Mouse (Mus musculus) hindbrain, embryonic 14.5 days (tissue): Measurements from ENCODE around the gene Maea. TPM values are rescaled to one million over a fixed set of nuclear protein-coding genes. Genes with fewer than 3 reads are reported as not detected.

Experiments used
- ATAC-seq: fragments of 200-750 bp; cut with Nextera tagmentation; 2 replicates; pipeline ENCODE4 v1.8.0; 2017; ENCODE audit warnings: moderate number of reproducible peaks, mild to moderate bottlenecking, moderate TSS enrichment, moderate library complexity; ENCODE audit not compliant: low FRiP score
- DNase-seq: peaks from one replicate; pipeline ENCODE4 v3.0.0-alpha.2; 2015; ENCODE audit warnings: low spot score
- H3K27ac ChIP-seq: fragments of 300-500 bp; sonication (generic); 2 replicates; pipeline ENCODE4 v1.5.1; 2014; ENCODE audit warnings: mild to moderate bottlenecking, moderate library complexity
- H3K27me3 ChIP-seq: fragments of 300-500 bp; sonication (generic); 2 replicates; pipeline ENCODE4 v1.6.1; 2014; ENCODE audit warnings: mild to moderate bottlenecking, low read length, mixed read lengths; ENCODE audit not compliant: control insufficient read depth, insufficient read depth
- H3K36me3 ChIP-seq: fragments of 300-500 bp; sonication (generic); replicated peaks from 2 replicates; pipeline ENCODE4 v1.6.1; 2014; ENCODE audit not compliant: control insufficient read depth, insufficient read depth
- H3K4me1 ChIP-seq: fragments of 300-500 bp; sonication (generic); replicated peaks from 2 replicates; pipeline ENCODE4 v1.6.1; 2014; ENCODE audit warnings: antibody characterized with exemption, low read length, mixed read lengths; ENCODE audit not compliant: control insufficient read depth, insufficient read depth
- H3K4me2 ChIP-seq: fragments of 300-500 bp; sonication (generic); replicated peaks from 2 replicates; pipeline ENCODE4 v1.6.1; 2014; ENCODE audit warnings: mild to moderate bottlenecking, moderate library complexity
- H3K4me3 ChIP-seq: fragments of 300-500 bp; sonication (generic); replicated peaks from 2 replicates; pipeline ENCODE4 v1.5.1; 2014; ENCODE audit warnings: mild to moderate bottlenecking, low read length
- H3K9ac ChIP-seq: fragments of 300-500 bp; sonication (generic); 2 replicates; pipeline ENCODE4 v1.6.1; 2014
- H3K9me3 ChIP-seq: fragments of 300-500 bp; sonication (generic); 2 replicates; pipeline ENCODE4 v1.6.1; 2016; ENCODE audit warnings: low read length; ENCODE audit not compliant: control insufficient read depth
- WGBS: fragments of 180-500 bp; shearing (Covaris S2); extraction: QIAGEN DNeasy Blood & Tissue Kit; methylation state at CpG from one replicate; pipeline ENCODE4 v1.1.7; 2014; 5-methylcytosine and 5-hydroxymethylcytosine counted together
- polyA plus RNA-seq: library from polyadenylated mRNA; unstranded; fragments of >200 nt; fragmentation: Nextera tagmentation; extraction: Ambion mirVana; gene quantifications from 2 replicates; pipeline ENCODE4 v1.2.1, GENCODE M21; 2014

Gene Maea
- polyA plus RNA-seq, 1 experiment from 2014 or later = 123 TPM

DNA sequence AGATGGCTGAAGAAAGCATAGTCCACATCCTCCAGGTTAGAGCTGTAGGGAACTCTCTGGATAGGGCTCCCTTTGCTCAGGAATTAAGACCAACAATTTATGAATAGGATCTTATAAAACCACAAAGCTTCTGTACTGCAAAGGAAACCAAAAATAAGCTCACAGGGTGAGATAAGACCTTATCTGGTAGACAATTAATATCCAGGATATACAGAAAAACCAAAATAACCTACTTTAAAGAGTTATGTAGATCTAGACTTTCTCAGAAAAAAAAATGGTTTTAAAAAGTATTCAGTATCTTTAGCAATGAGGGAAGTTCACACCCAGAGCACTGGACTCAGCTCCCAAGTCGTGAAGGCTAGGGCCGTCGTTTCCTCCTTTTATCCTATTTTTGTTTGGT lies 85.0 kb downstream of the Maea start:
- no peaks in the 10 kb centered on the region for H3K27me3 ChIP-seq
- 72% methylated on average over 3 of the region's 3 CpGs for WGBS
- no peaks in the 10 kb centered on the region for H3K4me1 ChIP-seq
- ATAC-seq = no peak
- H3K4me2 ChIP-seq = no peak overlapping the region
- H3K9me3 ChIP-seq = no peaks in the 10 kb centered on the region
- no peak for DNase-seq
- no peak overlapping the region for H3K27ac ChIP-seq
- no peaks in the 10 kb centered on the region for H3K36me3 ChIP-seq
- H3K9ac ChIP-seq = no peak overlapping the region
- no peak overlapping the region for H3K4me3 ChIP-seq

Other genes starting within 250 kb of the Maea start
- gene Slc5a1, start 231.3 kb upstream of the Maea start, polyA plus RNA-seq = 0.04 and 0.13 TPM in 2 replicates
- gene Spon2, start 117.1 kb upstream of the Maea start, polyA plus RNA-seq = 3.5 and 3.6 TPM in 2 replicates
- 498 and 540 TPM in 2 replicates for gene Ctbp1, start 60.5 kb upstream of the Maea start, polyA plus RNA-seq
- gene Uvssa, start 43.0 kb downstream of the Maea start, polyA plus RNA-seq = 5.6 and 8.3 TPM in 2 replicates
- 0.80 and 0.96 TPM in 2 replicates for gene Nkx1-1, start 98.5 kb downstream of the Maea start, polyA plus RNA-seq